Mouse (Mus musculus) heart, adult 9 months (tissue): ENCODE data around the gene Tcte1.

Experiments
- DNase-seq, 2 experiments: peaks; one replicate each; pipeline ENCODE4 v3.0.0; 2022; ENCODE audit warnings: low spot score in 2 of 2

The Tcte1 gene

GRCm38 (mm10) chr17:45584096-45584896 lies 61.1 kb downstream of the Tcte1 start:
- DNase-seq = peak; percentile 94

- DNase-seq = peak; percentile 85 to 86
Measured at GRCm38 (mm10) chr17:45584939-45585678, 61.9 kb downstream of the Tcte1 start.

- DNase-seq = no peak
Measured at GRCm38 (mm10) chr17:45585725-45586448, 62.7 kb downstream of the Tcte1 start.

- no peak for DNase-seq
Measured at GRCm38 (mm10) chr17:45586449-45586837, 63.2 kb downstream of the Tcte1 start.

GRCm38 (mm10) chr17:45588370-45588769 lies 65.1 kb downstream of the Tcte1 start:
- DNase-seq = no peak

- no peak for DNase-seq
Measured at GRCm38 (mm10) chr17:45589236-45589635, 66.0 kb downstream of the Tcte1 start.

GRCm38 (mm10) chr17:45589844-45590243 lies 66.6 kb downstream of the Tcte1 start:
- no peak for DNase-seq

- no peak for DNase-seq
Measured at GRCm38 (mm10) chr17:45590410-45590809, 67.2 kb downstream of the Tcte1 start.

- DNase-seq = peak; percentile 82 to 87
Measured at GRCm38 (mm10) chr17:45591701-45592605, 68.7 kb downstream of the Tcte1 start.
